Mouse (Mus musculus) neural tube, embryonic 13.5 days (tissue): ENCODE results near the gene A130010J15Rik. TPM values are rescaled to one million over a fixed set of nuclear protein-coding genes. Genes with fewer than 3 reads are reported as not detected.

ENCODE experiments used
- ATAC-seq: fragments of 200-750 bp; cut with Nextera tagmentation; 2 replicates; pipeline ENCODE4 v1.8.0; 2017; ENCODE audit warnings: low read depth, mild to moderate bottlenecking, moderate TSS enrichment, moderate library complexity
- H3K27ac ChIP-seq: fragments of 300-500 bp; sonication (generic); replicated peaks from 2 replicates; pipeline ENCODE4 v1.5.1; 2015; ENCODE audit warnings: moderate library complexity, mild to moderate bottlenecking, inconsistent platforms
- H3K27me3 ChIP-seq: fragments of 300-500 bp; sonication (generic); 2 replicates; pipeline ENCODE4 v1.6.1; 2015; ENCODE audit warnings: mild to moderate bottlenecking, inconsistent platforms
- H3K36me3 ChIP-seq: fragments of 300-500 bp; sonication (generic); 2 replicates; pipeline ENCODE4 v1.6.1; 2015; ENCODE audit warnings: mild to moderate bottlenecking, inconsistent platforms
- H3K4me1 ChIP-seq: fragments of 300-500 bp; sonication (generic); replicated peaks from 2 replicates; pipeline ENCODE4 v1.6.1; 2015; ENCODE audit warnings: inconsistent platforms
- H3K4me2 ChIP-seq: fragments of 300-500 bp; sonication (generic); 2 replicates; pipeline ENCODE4 v1.6.1; 2015; ENCODE audit warnings: inconsistent platforms, mild to moderate bottlenecking, moderate library complexity
- H3K4me3 ChIP-seq: fragments of 300-500 bp; sonication (generic); 2 replicates; pipeline ENCODE4 v1.5.1; 2015; ENCODE audit warnings: mild to moderate bottlenecking, inconsistent platforms
- H3K9ac ChIP-seq: fragments of 300-500 bp; sonication (generic); 2 replicates; pipeline ENCODE4 v1.6.1; 2015; ENCODE audit warnings: moderate library complexity, mild to moderate bottlenecking, inconsistent platforms
- H3K9me3 ChIP-seq: fragments of 300-500 bp; sonication (generic); 2 replicates; pipeline ENCODE4 v1.6.1; 2016; ENCODE audit warnings: inconsistent platforms
- WGBS: fragments of 180-500 bp; shearing (Covaris S2); methylation state at CpG from one replicate; pipeline ENCODE4 v1.1.7; 2015; 5-methylcytosine and 5-hydroxymethylcytosine counted together
- polyA plus RNA-seq: library from polyadenylated mRNA; unstranded; fragments of >200 nt; fragmentation: Nextera tagmentation; extraction: Ambion mirVana; gene quantifications from 2 replicates; pipeline ENCODE4 v1.2.1, GENCODE M21; 2015

The A130010J15Rik gene
- polyA plus RNA-seq, 1 experiment from 2014 or later = 15.8 TPM

GRCm38 (mm10) chr1:193189771-193190170 lies 21.9 kb downstream of the A130010J15Rik start:
- Histone ChIP-seq H3K9me3 (no peaks in the 10 kb centered on the region), H3K4me3 (no peak overlapping the region), H3K4me2 (no peak overlapping the region), H3K36me3 (no peaks in the 10 kb centered on the region), H3K27me3 (no peaks in the 10 kb centered on the region), H3K27ac (peak overlapping the region; percentile 61), H3K9ac (no peak overlapping the region), H3K4me1 (peaks cover 15% of the 10 kb centered on the region)
- ATAC-seq = no peak
- 69% methylated on average over 3 of the region's 3 CpGs for WGBS

GRCm38 (mm10) chr1:193191675-193192283 lies 23.9 kb downstream of the A130010J15Rik start:
- WGBS = 92% methylated on average over 7 of the region's 7 CpGs
- Histone ChIP-seq H3K27ac (no peak overlapping the region), H3K4me1 (peaks cover 15% of the 10 kb centered on the region), H3K27me3 (no peaks in the 10 kb centered on the region), H3K36me3 (no peaks in the 10 kb centered on the region), H3K4me3 (no peak overlapping the region), H3K4me2 (no peak overlapping the region), H3K9me3 (no peaks in the 10 kb centered on the region), H3K9ac (no peak overlapping the region)
- ATAC-seq = no peak

GRCm38 (mm10) chr1:193194416-193195140 lies 26.7 kb downstream of the A130010J15Rik start:
- Histone ChIP-seq H3K36me3 (no peaks in the 10 kb centered on the region), H3K9me3 (no peaks in the 10 kb centered on the region), H3K27me3 (no peaks in the 10 kb centered on the region), H3K4me2 (no peak overlapping the region), H3K4me3 (no peak overlapping the region), H3K9ac (no peak overlapping the region), H3K27ac (no peak overlapping the region), H3K4me1 (peaks cover 3% of the 10 kb centered on the region)
- no peak for ATAC-seq
- WGBS = 85% methylated on average over 3 of the region's 3 CpGs

GRCm38 (mm10) chr1:193195169-193195810 lies 27.4 kb downstream of the A130010J15Rik start:
- Histone ChIP-seq H3K36me3 (no peaks in the 10 kb centered on the region), H3K9me3 (no peaks in the 10 kb centered on the region), H3K4me3 (no peak overlapping the region), H3K4me2 (no peak overlapping the region), H3K4me1 (no peaks in the 10 kb centered on the region), H3K9ac (no peak overlapping the region), H3K27me3 (no peaks in the 10 kb centered on the region), H3K27ac (no peak overlapping the region)
- WGBS = 73% methylated on average over 3 of the region's 3 CpGs
- no peak for ATAC-seq

GRCm38 (mm10) chr1:193197494-193198205 lies 29.8 kb downstream of the A130010J15Rik start:
- no peak for ATAC-seq
- no peaks in the 10 kb centered on the region for H3K27me3 ChIP-seq
- 91% methylated on average over 18 of the region's 18 CpGs for WGBS

GRCm38 (mm10) chr1:193198312-193198711 lies 30.5 kb downstream of the A130010J15Rik start:
- WGBS = 78% methylated on average over 2 of the region's 2 CpGs
- ATAC-seq = no peak

More at GRCm38 (mm10) chr1:193197494-193198205, 29.8 kb downstream of the A130010J15Rik start:
- Histone ChIP-seq H3K36me3 (no peaks in the 10 kb centered on the region), H3K4me2 (no peak overlapping the region), H3K27ac (no peak overlapping the region), H3K4me3 (no peak overlapping the region), H3K4me1 (no peaks in the 10 kb centered on the region), H3K9me3 (no peaks in the 10 kb centered on the region), H3K9ac (no peak overlapping the region)

GRCm38 (mm10) chr1:193200640-193201382 lies 33.0 kb downstream of the A130010J15Rik start:
- no peak overlapping the region for H3K4me3 ChIP-seq
- no peak overlapping the region for H3K4me2 ChIP-seq
- no peaks in the 10 kb centered on the region for H3K4me1 ChIP-seq
- H3K9ac ChIP-seq = no peak overlapping the region
- no peaks in the 10 kb centered on the region for H3K9me3 ChIP-seq
- ATAC-seq = no peak
- H3K36me3 ChIP-seq = no peaks in the 10 kb centered on the region
- H3K27me3 ChIP-seq = no peaks in the 10 kb centered on the region
- H3K27ac ChIP-seq = no peak overlapping the region
- WGBS = 88% methylated on average over 8 of the region's 8 CpGs

More at GRCm38 (mm10) chr1:193198312-193198711, 30.5 kb downstream of the A130010J15Rik start:
- Histone ChIP-seq H3K27me3 (no peaks in the 10 kb centered on the region), H3K9me3 (no peaks in the 10 kb centered on the region), H3K4me3 (no peak overlapping the region), H3K4me2 (no peak overlapping the region), H3K27ac (no peak overlapping the region), H3K36me3 (no peaks in the 10 kb centered on the region), H3K9ac (no peak overlapping the region), H3K4me1 (no peaks in the 10 kb centered on the region)

- Histone ChIP-seq H3K9ac (no peak within 1 kb of the TSS), H3K27me3 (no peaks in the 10 kb centered on the region), H3K4me3 (no peak within 1 kb of the TSS), H3K36me3 (no peaks in the 10 kb centered on the region), H3K4me1 (no peaks in the 10 kb centered on the region), H3K9me3 (no peaks in the 10 kb centered on the region), H3K27ac (no peak within 1 kb of the TSS), H3K4me2 (no peak within 1 kb of the TSS)
- 59% methylated on average over 5 of the region's 5 CpGs for WGBS
- no peak for ATAC-seq
These were observed 33.5 kb downstream of the A130010J15Rik start, which contains the start of gene Traf3ip3 for GRCm38 (mm10) chr1:193201383-193201778. TSS of gene Traf3ip3 (minus strand) at chr1:193201703.

GRCm38 (mm10) chr1:193203821-193204220 lies 36.0 kb downstream of the A130010J15Rik start:
- Histone ChIP-seq H3K9me3 (no peaks in the 10 kb centered on the region), H3K36me3 (no peaks in the 10 kb centered on the region), H3K9ac (no peak overlapping the region), H3K4me2 (no peak overlapping the region), H3K4me1 (no peaks in the 10 kb centered on the region), H3K27ac (no peak overlapping the region), H3K27me3 (no peaks in the 10 kb centered on the region), H3K4me3 (no peak overlapping the region)
- WGBS = 74% methylated on average over 2 of the region's 2 CpGs
- no peak for ATAC-seq

GRCm38 (mm10) chr1:193205431-193205830 lies 37.6 kb downstream of the A130010J15Rik start:
- no peak overlapping the region for H3K9ac ChIP-seq
- WGBS = 93% methylated on average over 2 of the region's 2 CpGs
- H3K27me3 ChIP-seq = no peaks in the 10 kb centered on the region
- H3K36me3 ChIP-seq = no peaks in the 10 kb centered on the region
- H3K4me2 ChIP-seq = no peak overlapping the region
- no peaks in the 10 kb centered on the region for H3K9me3 ChIP-seq
- no peak overlapping the region for H3K27ac ChIP-seq
- H3K4me1 ChIP-seq = no peaks in the 10 kb centered on the region
- ATAC-seq = no peak
- H3K4me3 ChIP-seq = no peak overlapping the region

GRCm38 (mm10) chr1:193207503-193207902 lies 39.7 kb downstream of the A130010J15Rik start, which contains the start of gene Lamb3:
TSS of gene Lamb3 (plus strand) at chr1:193207699.
- 92% methylated on average over 3 of the region's 3 CpGs for WGBS
- Histone ChIP-seq H3K27me3 (no peaks in the 10 kb centered on the region), H3K9ac (no peak within 1 kb of the TSS), H3K4me3 (no peak within 1 kb of the TSS), H3K4me1 (no peaks in the 10 kb centered on the region), H3K27ac (no peak within 1 kb of the TSS), H3K36me3 (no peaks in the 10 kb centered on the region), H3K4me2 (no peak within 1 kb of the TSS), H3K9me3 (no peaks in the 10 kb centered on the region)
- ATAC-seq = no peak
